Mouse (Mus musculus) lung, adult 2 months (tissue): Measurements from ENCODE around the gene Klhdc7b.

ENCODE experiments used
- CTCF ChIP-seq: fragments of 200-500 bp; IDR thresholded peaks from 2 replicates; pipeline ENCODE4 v1.5.1; 2011; ENCODE audit warnings: mild to moderate bottlenecking, low read length, control low read depth; ENCODE audit not compliant: insufficient read depth
- POLR2A ChIP-seq: fragments of 200-500 bp; IDR thresholded peaks from 2 replicates; pipeline ENCODE4 v1.6.1; 2011; ENCODE audit warnings: low read depth, mild to moderate bottlenecking, control low read depth, low read length, borderline replicate concordance; ENCODE audit errors: extremely low read depth

DNA sequence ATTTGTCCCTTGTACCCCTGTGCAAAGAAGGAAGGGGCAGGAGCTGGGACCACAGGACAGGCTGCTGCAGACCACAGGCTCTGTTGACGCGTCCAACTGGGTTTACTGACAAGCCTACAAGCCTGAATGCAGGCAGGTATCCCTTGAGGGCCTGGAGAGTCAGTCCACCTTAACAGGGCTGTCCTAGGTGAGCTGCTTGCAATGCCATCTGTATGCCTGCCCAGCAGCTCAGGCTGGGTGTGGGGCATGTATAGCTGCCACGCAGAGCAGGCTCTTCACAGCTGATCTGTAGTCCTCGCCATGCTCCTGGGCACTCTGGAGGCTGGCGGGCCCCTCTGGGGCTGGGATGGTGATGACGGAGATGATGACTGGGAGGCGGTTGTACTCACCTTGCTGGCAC lies at the start of gene Klhdc7b:
- TF ChIP-seq CTCF (no peak), POLR2A (no peak)
